Mouse (Mus musculus) mouse embryonic stem cell (cell line): Measurements from ENCODE around the gene Ptpn23.
"Not testable (repeated sequence)": the region's sequence is repeated elsewhere in the genome, so short reads cannot be mapped to it uniquely, and the experiment has no call there.

Experiments
- in situ Hi-C, 2 experiments: fragments of 300-500 bp; cut with MboI; formaldehyde crosslinking; loops; 1 replicate in 1 of 2; 3 replicates in 1 of 2; pipeline ENCODE4 v1.14.3; 2019 to 2020; ENCODE audit warnings: low sequenced_read_pairs in 2 of 2, low pct_unique_long_range_greater_than_20kb in 1 of 2, mixed read lengths in 1 of 2; ENCODE audit not compliant: unreplicated experiment in 1 of 2

Ptpn23 gene

DNA sequence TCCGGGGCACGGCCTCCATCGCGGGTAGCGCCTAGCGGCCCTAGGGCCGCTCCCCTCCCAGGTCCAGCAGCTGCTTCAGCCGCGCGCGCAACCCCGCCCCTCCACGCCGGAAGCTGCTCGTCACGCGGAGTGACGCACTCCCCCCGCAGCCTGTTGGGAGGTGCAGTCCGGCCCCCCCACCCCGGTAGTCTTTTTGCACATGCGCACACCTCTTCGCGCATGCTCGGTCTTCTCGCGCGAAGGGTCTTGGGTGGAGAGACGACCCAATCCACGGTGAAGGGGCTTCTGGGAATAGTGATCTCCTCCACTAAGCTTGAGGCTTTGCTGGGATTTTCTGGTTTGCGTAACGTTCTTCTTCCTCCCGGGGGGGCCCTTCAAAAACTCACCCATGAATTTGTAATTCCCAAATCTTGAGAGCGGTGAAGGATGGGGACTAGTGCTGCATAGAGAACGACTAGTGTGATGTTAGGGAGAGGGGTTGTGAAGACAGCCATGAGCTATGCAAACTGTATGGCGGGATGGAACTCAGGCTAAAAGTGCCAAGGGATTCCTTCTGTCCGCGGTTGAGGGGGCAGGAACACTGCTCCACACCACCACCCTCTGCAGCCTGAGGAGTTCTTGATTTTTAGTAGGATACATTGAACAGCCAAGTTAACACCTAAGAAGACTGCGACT is at the start of gene Ptpn23:
Ptpn23 (minus strand) TSS at position 115 of the 675 bp plus-strand sequence.
- in situ Hi-C loops = no loop called here

DNA sequence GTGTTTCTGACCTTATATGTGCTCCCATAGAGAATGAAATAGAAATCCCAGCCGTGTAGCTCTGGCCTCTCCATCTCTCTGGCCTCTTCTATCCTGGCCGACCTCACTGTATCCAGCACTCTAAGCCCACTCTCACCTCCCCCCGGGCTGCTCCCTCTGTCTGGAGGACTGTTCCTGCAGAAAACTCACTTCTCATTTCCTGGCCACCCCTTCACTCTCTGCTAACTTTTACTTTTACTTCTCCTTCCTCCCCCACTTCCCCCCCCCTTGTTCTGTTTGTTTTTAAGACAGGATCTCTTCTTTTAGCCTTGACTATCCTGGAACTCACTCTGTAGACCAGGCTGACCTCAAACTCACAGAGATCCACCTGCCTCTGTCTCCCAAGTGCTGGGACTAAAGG is 44.5 kb upstream of the Ptpn23 start:
- in situ Hi-C loops = no loop called here

DNA sequence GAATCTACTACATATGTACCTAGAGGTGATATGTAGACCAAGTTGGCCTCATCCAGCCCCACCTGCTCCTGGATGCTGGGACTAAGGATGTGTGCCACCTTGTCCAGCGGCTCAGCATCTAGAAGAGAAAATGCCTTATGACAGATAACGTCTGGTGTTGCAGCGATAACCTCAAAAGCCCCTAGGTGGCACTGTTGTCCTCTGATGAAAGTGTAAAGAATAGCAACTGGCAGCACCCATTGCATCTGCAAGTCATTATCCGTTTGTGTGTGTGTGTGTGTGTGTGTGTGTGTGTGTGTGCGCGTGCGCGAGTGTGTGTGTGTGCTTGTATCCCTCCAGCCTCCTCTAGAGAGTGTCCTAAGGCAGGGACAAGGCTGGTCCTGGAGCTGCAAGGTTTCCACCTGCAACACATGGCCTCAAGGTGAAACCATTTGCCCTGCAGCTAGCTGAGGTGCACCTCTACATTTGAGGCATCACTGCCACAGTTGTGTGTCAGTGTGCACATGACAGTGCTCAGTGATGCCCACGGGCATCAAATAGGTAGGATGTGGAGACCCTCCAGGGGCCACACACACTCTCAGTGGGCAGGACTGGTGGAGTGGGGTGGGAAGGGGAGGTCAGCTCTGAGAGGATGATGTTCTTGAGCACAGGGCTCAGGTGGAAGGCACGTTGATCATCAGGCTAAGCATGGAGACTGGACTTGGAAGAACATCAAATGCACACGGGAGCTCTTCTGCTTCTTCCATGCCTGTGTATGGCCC is 41.0 kb upstream of the Ptpn23 start:
- in situ Hi-C loops = no loop called here

DNA sequence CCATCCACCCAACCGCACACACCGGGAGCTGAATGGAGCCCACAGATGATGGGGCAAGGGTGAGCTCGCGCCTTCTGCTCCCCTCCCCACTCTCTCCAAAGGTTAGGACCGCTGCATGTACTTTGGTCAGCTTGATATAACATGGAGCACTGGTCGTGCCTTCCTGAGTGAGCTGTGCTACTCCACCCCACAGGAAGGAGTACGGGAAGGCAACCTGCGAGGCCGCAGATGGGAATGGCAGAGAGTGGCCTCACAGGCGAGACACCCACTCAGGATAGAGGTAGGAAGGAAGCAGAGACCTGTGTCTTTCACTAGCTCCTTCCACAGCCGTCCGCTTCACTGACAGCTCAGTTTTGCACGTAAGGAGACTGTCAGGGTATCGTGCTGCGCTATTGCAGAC is 40.3 kb upstream of the Ptpn23 start:
- in situ Hi-C loops = no loop called here

DNA sequence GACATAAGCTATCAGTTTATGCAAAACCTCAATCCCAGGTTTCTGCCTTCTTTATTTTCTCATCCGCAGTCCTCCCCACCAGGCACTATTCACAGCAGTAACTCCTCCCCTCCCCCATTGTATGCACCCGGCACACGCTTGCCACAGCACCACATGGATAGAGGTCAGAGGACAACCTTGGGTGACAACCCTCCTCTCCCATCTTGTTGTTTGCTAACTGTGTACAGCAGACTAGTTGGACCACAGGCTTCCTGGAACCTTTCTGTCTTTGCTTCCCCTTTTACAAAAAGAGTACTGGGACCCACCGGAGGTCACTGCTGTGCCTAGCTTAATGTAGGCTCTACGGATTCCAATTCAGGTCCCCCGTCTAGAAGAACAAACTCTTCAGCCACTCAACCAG is 32.5 kb upstream of the Ptpn23 start:
- in situ Hi-C loops = no loop called here

DNA sequence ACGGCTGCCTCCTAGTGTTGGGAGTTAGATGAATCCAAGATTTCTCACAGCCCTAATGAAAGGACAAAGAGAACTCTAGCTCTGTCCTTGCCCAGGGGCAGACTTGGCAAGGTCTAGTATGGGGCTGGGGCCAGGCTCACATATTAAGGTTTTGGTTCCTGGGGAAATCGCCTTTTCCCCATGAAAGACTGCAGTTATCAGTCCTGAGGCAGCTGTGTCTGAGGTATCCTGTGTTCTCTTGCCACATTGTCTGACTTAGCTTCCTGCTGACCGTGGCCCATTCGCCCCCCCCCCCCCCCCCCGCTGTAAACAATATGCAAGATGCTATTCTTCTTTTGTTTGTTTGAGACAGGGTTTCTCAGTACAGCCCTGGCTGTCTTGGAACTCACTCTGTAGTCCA is 32.0 kb upstream of the Ptpn23 start:
- in situ Hi-C loops = no loop called here

DNA sequence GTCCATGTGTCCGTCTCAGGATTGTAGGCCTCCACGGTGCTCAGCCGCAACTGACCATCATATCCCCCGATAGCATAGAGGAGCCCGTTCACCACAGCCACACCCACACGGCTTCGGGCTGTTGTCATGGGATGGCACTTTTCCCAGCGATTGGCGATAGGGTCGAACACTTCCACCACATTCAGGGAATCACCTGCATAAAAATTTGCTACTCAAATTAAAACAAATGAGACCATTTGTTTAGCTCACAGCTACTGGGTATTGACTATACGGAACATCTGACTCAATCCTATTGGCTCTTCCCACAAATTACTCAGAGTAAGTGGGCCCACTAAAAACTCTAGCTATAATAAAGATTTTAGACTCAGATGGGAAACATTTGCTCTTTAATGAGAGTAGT is 28.0 kb upstream of the Ptpn23 start:
- in situ Hi-C loops = no loop called here

DNA sequence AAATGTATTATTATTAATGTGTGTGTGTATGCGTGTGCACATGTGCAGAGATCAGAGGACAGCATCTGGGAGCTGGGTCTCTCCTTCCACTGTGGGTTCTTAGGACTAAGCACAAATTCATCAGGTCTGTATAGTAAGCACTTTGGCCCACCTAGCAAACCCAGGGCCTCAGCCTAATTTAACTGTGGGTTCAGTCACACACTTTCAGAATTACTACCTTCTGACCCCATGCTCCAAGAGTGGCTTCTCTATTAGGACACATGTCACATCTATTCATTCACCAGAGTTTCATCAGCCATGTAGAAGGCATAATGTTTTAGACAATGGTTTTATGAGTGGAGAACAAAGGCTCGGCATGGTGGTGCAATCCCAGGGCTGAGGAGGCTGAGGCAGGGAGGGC is 25.0 kb upstream of the Ptpn23 start:
- in situ Hi-C loops = no loop called here

DNA sequence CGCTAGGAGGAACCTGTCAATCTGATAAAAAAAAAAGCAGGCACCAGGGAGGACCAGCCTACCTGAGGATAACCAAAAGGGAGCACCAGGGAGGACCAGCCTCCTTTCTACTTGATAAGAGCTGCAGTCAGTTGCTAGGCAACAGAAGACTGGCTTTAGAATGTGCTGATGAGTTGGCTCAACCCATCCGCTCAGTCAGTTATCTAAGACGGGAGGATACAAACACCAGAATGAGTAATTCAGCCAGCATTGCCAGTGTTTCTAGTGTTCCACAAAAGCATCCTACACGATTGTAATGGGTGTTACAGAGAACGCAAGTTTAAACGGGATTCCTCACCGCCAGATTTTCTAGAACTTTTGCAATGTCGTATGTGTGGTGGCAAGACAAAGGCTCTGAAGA is 23.2 kb upstream of the Ptpn23 start:
- in situ Hi-C loops = no loop called here

DNA sequence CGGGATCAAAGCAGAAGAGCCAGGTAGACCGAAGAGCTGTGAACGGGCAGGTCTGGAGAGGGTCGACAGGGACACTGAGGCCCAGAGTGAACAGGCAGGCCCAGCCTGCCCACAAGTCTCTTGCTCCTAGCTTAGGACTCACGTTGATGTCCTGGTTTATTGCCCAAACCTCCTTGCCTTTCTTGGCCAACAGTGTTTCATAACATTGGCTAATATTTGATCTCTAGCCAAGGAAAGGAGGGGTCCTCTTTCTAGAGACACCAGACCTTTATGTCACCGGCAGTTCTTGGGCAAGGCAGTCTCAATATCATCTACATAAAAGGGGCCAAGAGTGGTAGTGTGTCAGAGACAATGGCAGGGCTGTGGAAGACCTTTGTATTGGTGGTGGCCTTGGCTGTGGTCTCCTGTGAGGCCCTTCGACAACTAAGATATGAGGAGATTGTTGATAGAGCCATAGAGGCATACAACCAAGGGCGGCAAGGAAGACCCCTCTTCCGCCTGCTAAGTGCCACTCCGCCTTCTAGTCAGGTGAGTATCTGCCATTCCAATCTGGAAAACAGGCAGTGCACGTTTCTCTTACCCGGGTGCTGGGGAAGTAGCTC is 11.6 kb upstream of the Ptpn23 start, which contains the start of gene Ngp:
Ngp (plus strand) TSS at position 237 of the 602 bp plus-strand sequence.
- in situ Hi-C loops = loop anchor here in 1 of 2 experiments (5.0 kb wide), 1 partner anchor 203 kb away; the partner anchor contains the start of gene Nradd

DNA sequence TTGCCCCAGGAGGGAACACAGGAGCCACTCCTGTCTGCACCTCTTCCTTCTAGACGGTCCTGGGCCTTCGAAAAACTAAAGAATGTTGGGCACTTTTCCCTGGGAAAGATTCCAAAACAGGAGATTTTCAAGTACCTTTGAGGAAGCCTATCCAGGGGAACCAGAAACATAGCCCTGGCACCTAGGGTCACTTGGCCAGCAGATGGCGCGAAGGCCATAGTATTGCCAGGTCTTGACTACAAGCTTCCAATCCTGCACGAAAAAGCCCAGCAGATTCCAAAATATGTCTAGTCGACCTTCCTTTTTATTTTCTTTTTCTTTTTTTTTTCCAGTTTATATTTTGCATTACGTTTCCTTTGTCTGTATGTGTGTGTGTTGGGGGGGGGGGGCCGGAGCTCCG is 5.8 kb upstream of the Ptpn23 start:
- in situ Hi-C loops = no loop called here

DNA sequence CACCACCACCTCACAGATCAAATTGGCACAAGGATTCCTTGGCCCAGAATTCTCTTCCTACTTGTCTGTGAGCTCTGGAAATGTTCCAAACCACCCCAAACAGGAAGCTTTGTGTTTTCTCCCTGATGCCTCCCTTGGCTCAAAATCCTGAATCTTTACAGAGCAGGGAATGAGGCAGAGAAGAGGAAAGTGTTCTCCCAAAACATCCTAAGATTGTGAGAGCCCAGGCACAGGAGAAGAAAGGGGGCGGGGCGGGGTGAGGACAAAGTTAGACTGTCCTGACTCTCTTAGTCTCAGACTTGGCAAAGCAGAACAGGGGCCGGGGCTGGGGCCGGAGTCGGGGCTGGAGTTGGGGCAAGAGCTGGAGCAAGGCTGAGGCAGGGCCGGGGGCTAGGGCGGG is 4.9 kb upstream of the Ptpn23 start:
- in situ Hi-C loops = no loop called here

DNA sequence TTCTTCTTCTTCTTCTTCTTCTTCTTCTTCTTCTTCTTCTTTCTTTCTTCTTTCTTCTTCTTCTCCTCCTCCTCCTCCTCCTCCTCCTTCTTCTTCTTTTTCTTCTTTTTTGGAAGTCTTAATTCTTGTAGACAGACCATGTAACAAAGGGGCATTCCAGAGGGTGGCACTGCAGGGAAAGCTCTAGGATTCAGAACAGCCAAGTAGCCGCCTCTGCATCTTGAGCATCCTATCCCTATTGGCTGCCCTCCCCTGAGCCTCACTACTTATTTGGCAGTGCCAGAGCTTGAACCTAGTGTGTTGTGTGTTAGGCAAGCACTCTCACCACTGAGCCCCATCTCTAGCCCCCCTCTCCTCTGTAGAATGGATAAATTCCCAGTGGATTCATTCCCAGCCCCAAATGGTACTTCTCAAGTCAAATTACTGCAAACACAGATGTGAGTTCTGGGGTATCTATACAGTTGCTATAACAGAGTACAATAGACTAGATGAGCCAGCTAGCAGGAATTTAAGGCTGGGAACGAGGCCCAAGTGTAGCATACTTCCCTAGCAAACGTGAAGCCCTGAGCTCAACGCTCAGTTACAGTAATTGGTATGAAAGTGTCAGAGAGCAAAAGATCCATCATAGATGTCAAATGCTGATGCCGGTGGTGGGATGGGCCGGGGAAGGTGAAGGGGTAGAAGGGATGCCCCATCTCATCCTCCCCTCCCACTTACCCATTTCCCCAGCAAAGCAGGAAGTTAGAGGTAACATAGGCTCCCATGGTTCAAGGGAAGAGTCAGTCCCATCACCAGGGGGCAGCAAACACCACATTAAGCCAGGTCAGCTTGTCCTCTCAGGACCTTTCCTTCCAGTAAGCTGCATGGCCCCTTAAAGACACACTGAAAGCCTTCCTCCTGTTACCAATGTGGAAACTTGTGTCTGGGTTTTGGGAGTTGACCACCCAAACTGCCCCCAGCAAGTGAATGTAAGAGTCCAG is 3.2 kb upstream of the Ptpn23 start:
- in situ Hi-C loops = no loop called here

DNA sequence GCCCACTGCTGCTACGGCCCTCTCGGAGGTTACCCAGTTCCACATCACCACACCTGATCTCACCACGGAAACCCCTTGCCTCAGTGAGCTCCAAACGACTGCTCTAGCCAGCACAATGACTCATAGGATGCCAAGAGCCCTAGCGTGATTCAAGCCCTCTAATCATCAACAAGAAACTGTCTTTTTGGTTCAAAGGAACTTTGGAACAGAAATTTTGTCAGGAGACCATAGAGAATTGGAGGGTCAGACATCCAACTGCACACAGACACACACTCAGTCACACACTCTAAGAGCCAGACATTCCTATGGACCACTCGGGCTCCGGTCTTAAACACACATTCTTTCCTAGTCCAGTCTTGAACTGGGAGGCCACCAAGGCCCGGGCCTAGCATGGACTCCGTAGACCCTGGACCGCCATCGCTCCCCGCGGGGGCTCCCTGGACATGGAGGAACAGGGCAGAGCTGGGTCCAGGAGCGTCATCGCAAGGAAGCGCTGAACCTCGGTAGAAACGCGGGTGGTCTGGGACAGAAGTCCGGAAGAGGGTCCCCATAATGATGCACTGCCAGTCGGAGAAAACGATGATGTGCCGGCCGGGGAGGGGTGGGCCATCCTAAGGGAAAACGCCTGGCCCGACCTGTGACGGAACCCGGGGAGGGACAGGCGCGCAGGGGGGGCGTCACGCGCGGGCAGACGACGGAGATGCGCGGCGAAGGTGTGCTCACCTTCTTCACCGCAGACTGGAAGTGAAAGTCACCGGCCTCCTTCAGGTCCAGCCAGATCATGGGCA is 508 bp downstream of the Ptpn23 start:
- in situ Hi-C loops = no loop called here

DNA sequence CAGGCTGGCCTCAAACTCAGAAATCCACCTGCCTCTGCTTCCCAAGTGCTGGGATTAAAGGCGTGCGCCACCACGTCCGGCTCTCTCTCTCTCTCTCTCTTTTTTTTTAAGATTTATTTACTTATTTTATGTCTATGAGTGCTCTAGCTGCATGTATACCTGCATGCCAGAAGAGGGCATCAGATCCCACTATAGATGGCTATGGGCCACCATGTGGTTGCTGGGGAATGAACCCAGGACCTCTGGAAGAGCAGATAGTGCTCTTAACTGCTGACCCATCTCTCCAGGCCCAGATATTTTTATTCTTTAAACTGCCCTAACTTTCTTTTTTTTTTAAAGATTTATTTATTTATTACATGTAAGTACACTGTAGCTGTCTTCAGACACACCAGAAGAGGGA is 4.8 kb downstream of the Ptpn23 start:
- in situ Hi-C loops = not testable (repeated sequence)

DNA sequence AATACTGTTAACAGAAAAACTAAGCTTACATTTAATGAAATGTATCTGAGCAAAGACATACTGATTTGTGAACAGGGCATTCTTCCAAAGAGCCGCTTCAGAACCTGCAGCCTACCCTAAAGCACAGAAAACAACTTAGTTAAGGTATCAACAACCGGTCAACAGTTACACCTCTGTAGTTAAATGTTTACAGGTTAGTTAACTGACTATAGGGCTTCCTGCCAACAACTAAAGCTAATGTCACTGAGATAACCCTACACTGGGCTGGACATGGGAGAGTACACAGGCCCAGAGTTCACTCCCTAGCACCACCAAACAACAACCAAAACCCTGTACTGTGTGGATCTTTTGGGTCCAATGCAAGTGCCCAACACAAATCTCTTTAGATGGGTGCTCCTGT is 5.3 kb downstream of the Ptpn23 start:
- in situ Hi-C loops = no loop called here

DNA sequence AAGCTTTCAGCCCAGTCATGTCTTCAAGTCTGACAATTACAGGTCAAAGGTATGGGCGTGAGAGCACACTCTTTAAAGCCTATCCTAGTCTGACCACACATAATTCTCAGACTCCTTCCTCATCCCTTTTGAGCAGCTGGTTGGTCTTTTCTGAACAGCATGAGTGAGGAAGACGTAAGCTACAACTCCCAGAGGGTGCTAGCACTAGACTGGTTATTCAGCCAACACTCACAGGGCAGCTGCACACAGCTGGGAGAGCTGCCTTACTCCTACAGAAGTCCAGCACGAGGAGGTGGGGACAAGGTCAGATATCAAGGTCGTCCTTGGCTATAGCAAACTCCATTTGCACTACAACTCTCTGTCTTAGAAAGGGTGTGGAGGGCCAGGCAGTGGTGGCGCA is 7.4 kb downstream of the Ptpn23 start:
- in situ Hi-C loops = no loop called here

DNA sequence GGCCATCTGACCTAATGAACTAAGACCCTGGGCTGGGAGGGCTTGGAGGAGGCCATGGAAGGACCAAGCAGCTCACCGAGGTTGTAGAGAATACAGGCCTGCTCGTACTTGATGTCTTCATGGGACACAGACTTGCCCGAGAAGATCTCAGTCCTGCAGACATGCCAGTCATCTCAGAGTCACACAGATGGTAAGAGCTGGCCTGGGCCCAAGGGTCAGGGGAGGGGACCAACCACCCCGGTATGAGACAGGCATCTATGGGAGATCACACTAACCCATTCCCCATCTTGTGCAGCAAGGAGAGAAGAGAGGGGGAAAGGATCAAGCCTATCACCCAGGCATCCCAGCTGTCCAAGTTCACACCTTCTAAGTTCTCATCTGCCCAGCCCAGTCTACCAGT is 14.7 kb downstream of the Ptpn23 start:
- in situ Hi-C loops = no loop called here
